Mouse (Mus musculus): ENCODE results near the gene Drosha. TPM values are rescaled to one million over a fixed set of nuclear protein-coding genes. Genes with fewer than 3 reads are reported as not detected.
"Not testable (repeated sequence)": the region's sequence is repeated elsewhere in the genome, so short reads cannot be mapped to it uniquely, and the experiment has no call there.

Drosha gene
- polyA plus RNA-seq, 1 experiment from 2014 or later = 47.3 TPM

GRCm38 (mm10) chr15:12800405-12801141, 24.0 kb upstream of the Drosha start:
- ChIA-PET CTCF (interaction anchor here (0.9 kb wide), 1 partner anchor 214 kb away, joined by 3 read pairs; no protein-coding TSS in a partner anchor), POLR2A (interaction anchor here (0.7 kb wide), 1 partner anchor 944 kb away, joined by 4 read pairs; no protein-coding TSS in a partner anchor)
- in situ Hi-C loops (cut with MboI; ENCODE audit: low pct_unique_long_range_greater_than_20kb) = loop anchor here (25.0 kb wide), 1 partner anchor 613 kb away; no protein-coding TSS in a partner anchor
- DNase-seq (ENCODE audit: low read depth, low spot score) (no peak), ATAC-seq (no peak)
- peaks cover 3% of the 10 kb centered on the region for H3K27me3 ChIP-seq
- TF ChIP-seq CTCF (IDR thresholded peaks at IDR 0.05) = no peak

DNA sequence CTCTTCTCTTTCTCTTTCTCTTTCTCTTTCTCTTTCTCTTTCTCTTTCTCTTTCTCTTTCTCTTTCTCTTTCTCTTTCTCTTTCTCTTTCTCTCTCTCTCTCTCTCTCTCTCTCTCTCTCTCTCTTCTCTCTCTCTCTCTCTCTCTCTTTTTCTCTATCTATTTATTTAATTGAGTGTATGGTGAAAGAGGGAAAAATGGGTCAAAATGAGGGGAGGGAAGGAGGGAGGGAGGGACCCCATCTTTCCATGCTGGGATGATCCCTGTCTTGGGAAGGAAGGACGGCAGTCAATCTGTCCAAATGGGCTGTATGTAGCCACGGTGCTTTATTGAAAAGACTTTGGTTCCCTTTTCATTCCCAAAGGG, 23.5 kb upstream of the Drosha start:
- DNase-seq (ENCODE audit: low read depth, low spot score); CTCF ChIA-PET; H3K27me3 ChIP-seq; ATAC-seq; POLR2A ChIA-PET: not testable (repeated sequence)
- in situ Hi-C loops (cut with MboI; ENCODE audit: low pct_unique_long_range_greater_than_20kb) = loop anchor here (25.0 kb wide), 1 partner anchor 614 kb away; no protein-coding TSS in a partner anchor

DNA sequence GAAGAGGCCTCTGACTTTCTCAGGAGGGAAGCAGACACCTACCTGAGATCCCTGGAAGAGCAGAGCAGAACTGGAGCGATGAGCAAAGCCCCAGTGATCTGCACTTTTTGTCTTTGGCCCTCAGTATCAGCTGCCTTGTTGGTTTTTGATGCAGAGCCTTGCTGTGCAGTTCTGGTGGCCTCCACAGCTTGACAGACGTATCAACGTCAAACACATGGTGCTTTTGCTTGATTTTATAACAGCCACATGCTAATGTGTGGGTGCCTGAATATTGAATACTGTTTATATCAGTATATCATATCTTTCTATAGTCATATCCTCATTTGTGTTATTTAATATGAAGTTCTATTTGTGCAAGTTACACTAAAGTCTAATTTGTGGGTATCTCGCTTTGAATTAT, 19.5 kb upstream of the Drosha start:
- in situ Hi-C loops (cut with MboI; ENCODE audit: low pct_unique_long_range_greater_than_20kb) = loop anchor here (25.0 kb wide), 1 partner anchor 618 kb away; no protein-coding TSS in a partner anchor
- POLR2A ChIA-PET = no interaction called here
- DNase-seq (ENCODE audit: low read depth, low spot score) = no peak
- no peaks in the 10 kb centered on the region for H3K27me3 ChIP-seq
- CTCF ChIA-PET = interaction anchor here (1.0 to 1.4 kb wide), 2 partner anchors 11 to 35 kb away, joined by 3 to 5 read pairs; no protein-coding TSS in a partner anchor
- no peak for TF ChIP-seq CTCF (IDR thresholded peaks at IDR 0.05)
- ATAC-seq = no peak

DNA sequence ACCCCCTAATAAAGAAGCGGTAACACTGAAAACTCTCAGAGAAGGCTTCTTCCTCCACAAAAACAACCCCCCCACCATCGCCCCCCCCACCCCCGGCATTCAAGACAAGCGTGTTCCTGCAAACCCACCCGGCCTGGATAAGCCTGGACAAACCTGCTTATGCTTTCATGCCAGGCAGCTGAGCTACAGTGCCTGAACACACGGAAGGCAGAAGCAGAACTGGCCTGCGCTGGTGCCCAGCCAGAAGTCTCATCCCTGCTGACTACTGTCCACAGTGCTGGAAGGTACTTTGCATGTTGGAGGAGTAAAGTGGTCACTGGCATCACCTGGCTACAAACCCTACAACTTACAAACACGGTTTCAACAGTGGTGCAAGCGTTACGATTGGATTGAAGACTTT, 17.5 kb upstream of the Drosha start:
- no peak for TF ChIP-seq CTCF (IDR thresholded peaks at IDR 0.05)
- POLR2A ChIA-PET = no interaction called here
- H3K27me3 ChIP-seq = no peaks in the 10 kb centered on the region
- ATAC-seq (no peak), DNase-seq (ENCODE audit: low read depth, low spot score) (no peak)
- CTCF ChIA-PET = interaction anchor here (0.6 kb wide), 1 partner anchor 8 kb away, joined by 3 read pairs; no protein-coding TSS in a partner anchor
- in situ Hi-C loops (cut with MboI; ENCODE audit: low pct_unique_long_range_greater_than_20kb) = loop anchor here (25.0 kb wide), 1 partner anchor 620 kb away; no protein-coding TSS in a partner anchor

DNA sequence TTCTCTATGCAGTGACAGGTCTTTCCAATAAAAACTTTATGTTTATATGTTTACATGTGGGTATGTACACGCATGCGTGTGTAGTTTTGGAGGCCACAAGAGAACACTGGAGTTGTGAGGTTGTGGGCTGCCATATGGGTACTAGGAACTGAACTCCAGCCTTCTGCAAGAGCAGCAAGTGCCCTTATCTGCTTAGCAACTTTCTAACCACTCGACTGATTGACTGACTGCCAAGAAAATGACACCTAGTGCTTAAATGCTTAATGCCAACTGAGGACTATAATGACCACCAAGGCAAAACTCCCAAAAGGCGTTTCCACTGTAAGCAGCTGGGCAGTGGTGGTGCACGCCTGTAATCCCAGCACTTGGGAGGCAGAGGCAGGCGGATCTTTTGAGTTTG, 15.3 kb upstream of the Drosha start:
- TF ChIP-seq CTCF (IDR thresholded peaks at IDR 0.05) = no peak
- CTCF ChIA-PET = no interaction called here
- DNase-seq (ENCODE audit: low read depth, low spot score) = no peak
- no peak for ATAC-seq
- in situ Hi-C loops (cut with MboI; ENCODE audit: low pct_unique_long_range_greater_than_20kb) = loop anchor here (25.0 kb wide), 1 partner anchor 622 kb away; no protein-coding TSS in a partner anchor
- no peaks in the 10 kb centered on the region for H3K27me3 ChIP-seq
- POLR2A ChIA-PET = no interaction called here

GRCm38 (mm10) chr15:12812646-12813045, 12.0 kb upstream of the Drosha start:
- ATAC-seq = no peak
- H3K27me3 ChIP-seq = no peaks in the 10 kb centered on the region
- TF ChIP-seq CTCF (IDR thresholded peaks at IDR 0.05) = no peak
- no peak for DNase-seq (ENCODE audit: low read depth, low spot score)
- in situ Hi-C loops (cut with MboI; ENCODE audit: low pct_unique_long_range_greater_than_20kb) = loop anchor here (25.0 kb wide), 1 partner anchor 625 kb away; no protein-coding TSS in a partner anchor
- ChIA-PET POLR2A (no interaction called here), CTCF (no interaction called here)

DNA sequence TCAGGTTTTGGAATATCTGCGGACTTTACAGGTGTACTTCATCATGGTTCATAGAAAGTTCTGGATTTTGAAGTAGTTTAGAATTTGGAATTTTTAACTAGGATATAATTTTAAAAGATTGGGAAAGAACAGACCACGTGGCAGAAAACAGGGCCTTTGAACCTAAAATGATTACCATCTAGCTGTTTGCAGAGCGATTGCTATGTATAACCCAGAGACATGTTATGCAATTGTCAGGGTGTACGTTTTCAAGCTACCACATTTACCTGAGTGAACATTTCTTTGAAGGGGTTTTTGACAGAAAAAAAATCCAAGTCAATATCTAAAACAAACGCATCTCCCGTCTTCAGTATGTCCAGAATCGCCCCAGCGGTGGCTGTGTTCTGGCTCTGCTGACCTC, 7.0 kb upstream of the Drosha start:
- no peak for TF ChIP-seq CTCF (IDR thresholded peaks at IDR 0.05)
- in situ Hi-C loops (cut with MboI; ENCODE audit: low pct_unique_long_range_greater_than_20kb) = loop anchor here (25.0 kb wide), 1 partner anchor 630 kb away; no protein-coding TSS in a partner anchor
- POLR2A ChIA-PET = no interaction called here
- DNase-seq (ENCODE audit: low read depth, low spot score) = no peak
- H3K27me3 ChIP-seq = no peaks in the 10 kb centered on the region
- ATAC-seq = no peak
- CTCF ChIA-PET = no interaction called here

DNA sequence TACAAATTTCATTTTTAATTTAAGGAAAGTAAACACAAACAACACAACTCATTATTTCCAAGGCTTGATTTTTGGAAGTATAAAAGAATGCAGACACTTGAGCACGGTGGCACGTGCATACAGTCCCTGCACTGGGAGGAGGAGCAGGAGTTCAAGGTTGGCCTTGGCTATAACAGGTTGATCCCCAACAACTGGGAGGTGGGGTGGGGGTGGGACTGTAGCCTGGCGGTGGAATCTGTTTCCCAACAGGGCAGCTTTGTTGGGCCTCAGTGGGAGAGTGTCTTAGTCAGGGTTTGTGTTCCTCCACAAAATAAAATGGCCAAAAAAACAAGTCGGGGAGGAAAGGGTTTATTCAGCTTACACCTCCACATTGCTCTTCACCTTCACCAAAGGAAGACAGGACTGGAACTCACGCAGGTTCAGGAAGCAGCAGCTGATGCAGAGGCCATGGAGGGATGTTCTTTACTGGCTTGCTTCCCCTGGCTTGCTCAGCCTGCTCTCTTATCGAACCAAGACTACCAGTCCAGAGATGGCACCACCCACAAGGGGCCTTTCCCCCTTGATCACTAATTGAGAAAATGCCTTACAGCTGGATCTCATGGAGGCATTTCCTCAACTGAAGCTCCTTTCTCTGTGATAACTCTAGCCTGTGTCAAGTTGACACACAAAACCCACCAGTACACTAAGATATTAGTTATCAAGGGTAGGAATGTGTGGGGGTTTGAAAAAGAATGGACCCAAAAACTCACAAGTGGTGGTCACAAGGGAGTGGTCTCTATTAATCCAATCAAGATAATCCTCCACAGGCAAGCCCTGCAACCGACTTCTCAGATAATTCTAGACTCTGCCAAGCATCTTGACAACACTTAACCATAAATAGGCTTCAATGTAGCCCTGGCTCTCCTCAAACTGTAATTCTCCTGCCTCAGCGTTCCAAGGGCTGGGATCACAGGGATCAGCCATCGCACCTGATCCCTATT, 1.9 kb upstream of the Drosha start:
- ChIA-PET POLR2A (no interaction called here), CTCF (no interaction called here)
- in situ Hi-C loops (cut with MboI; ENCODE audit: low pct_unique_long_range_greater_than_20kb) = loop anchor here (25.0 kb wide), 1 partner anchor 635 kb away; no protein-coding TSS in a partner anchor
- no peak for DNase-seq (ENCODE audit: low read depth, low spot score)
- ATAC-seq = no peak
- no peaks in the 10 kb centered on the region for H3K27me3 ChIP-seq
- TF ChIP-seq CTCF (IDR thresholded peaks at IDR 0.05) = no peak

DNA sequence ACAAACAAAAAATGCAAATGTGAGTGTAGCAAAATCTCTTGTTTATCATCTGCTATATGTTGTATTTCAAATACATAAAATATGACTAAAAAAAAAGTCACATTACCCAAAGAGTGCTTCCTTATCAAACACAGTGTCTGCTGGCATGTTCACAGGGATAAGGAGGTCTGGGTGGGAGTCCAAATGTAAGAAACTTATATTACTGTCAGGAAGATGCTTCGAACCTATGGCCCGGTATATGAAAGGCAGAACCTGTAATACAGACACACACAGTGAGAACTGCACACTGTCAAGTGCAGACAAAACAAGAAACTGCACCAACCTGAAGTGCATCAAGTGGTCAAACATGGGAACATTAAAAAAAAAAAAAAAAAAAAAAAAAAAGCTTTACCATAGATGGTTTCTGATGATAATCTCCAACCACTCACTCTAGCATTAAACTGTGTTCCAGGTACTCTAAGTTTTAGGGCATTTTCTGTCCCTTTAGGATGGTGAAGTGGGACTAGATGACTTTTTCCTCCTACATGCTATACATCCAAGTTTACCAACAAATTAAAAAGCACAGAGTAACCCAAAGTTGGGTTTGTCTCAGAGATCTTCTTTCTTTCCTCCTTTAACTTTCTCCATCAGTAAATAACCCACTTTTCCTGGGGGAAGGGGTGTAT, 1.0 kb upstream of the Drosha start:
- CTCF ChIA-PET = interaction anchor here (1.0 kb wide), 1 partner anchor 32 kb away, joined by 5 read pairs; no protein-coding TSS in a partner anchor
- in situ Hi-C loops (cut with MboI; ENCODE audit: low pct_unique_long_range_greater_than_20kb) = loop anchor here (25.0 kb wide), 1 partner anchor 636 kb away; no protein-coding TSS in a partner anchor
- no peaks in the 10 kb centered on the region for H3K27me3 ChIP-seq
- ATAC-seq = no peak
- DNase-seq (ENCODE audit: low read depth, low spot score) = no peak
- POLR2A ChIA-PET = interaction anchor here (1.1 kb wide), 1 partner anchor 36 kb away, joined by 3 read pairs; no protein-coding TSS in a partner anchor
- TF ChIP-seq CTCF (IDR thresholded peaks at IDR 0.05) = no peak

DNA sequence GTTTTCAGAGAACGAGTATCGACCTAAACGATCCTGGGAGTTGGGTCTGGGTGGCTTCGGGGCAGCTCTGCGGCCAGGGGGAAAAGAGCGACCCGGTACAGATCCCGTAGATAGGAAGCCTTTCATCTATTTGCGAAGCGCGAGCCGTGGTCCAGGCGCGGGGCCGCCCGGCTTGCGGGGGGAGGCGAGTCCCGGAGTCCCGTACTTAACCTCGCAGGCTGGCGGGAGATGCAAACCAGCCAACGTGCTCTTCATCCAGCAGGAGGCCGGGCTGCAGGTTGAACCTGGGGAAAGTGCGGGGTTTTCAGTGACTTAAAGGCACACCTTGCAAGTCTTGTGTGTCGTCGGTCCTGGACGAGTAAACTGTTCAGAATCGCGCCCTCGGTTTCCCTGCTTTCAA, 350 bp downstream of the Drosha start:
- ChIA-PET POLR2A (no interaction called here), CTCF (interaction anchor here (0.6 kb wide), 1 partner anchor 54 kb away, joined by 3 read pairs; no protein-coding TSS in a partner anchor)
- in situ Hi-C loops (cut with MboI; ENCODE audit: low pct_unique_long_range_greater_than_20kb) = loop anchor here (25.0 kb wide), 1 partner anchor 638 kb away; no protein-coding TSS in a partner anchor
- TF ChIP-seq CTCF (IDR thresholded peaks at IDR 0.05) = no peak
- DNase-seq (ENCODE audit: low read depth, low spot score) = no peak
- peak; percentile 46 for ATAC-seq
- H3K27me3 ChIP-seq = no peaks in the 10 kb centered on the region
